Mouse (Mus musculus): ENCODE results near the gene 2210016L21Rik.
"Not testable (repeated sequence)": the region's sequence is repeated elsewhere in the genome, so short reads cannot be mapped to it uniquely, and the experiment has no call there.

2210016L21Rik gene

GRCm38 (mm10) chr5:114942074-114942765 lies at the start of gene 2210016L21Rik:
Gene 2210016L21Rik (plus strand): TSS chr5:114942158.
- peak; percentile 84 for DNase-seq (ENCODE audit: extremely low spot score, low spot score)

GRCm38 (mm10) chr5:114895542-114895941 lies 46.4 kb upstream of the 2210016L21Rik start:
- DNase-seq (ENCODE audit: extremely low spot score, low spot score): no peak

- DNase-seq (ENCODE audit: extremely low spot score, low spot score): no peak
Observed at GRCm38 (mm10) chr5:114896688-114897373, 45.1 kb upstream of the 2210016L21Rik start, which contains the start of gene Oasl2. Gene Oasl2 (plus strand): TSS chr5:114896936.

- DNase-seq (ENCODE audit: extremely low spot score, low spot score): no peak
Observed at GRCm38 (mm10) chr5:114897374-114897793, 44.6 kb upstream of the 2210016L21Rik start.

- DNase-seq (ENCODE audit: extremely low spot score, low spot score): no peak
Observed at GRCm38 (mm10) chr5:114898857-114899256, 43.1 kb upstream of the 2210016L21Rik start.

GRCm38 (mm10) chr5:114902413-114902812 lies 39.5 kb upstream of the 2210016L21Rik start:
- DNase-seq (ENCODE audit: extremely low spot score, low spot score): peak; percentile 28

GRCm38 (mm10) chr5:114908598-114909305 lies 33.2 kb upstream of the 2210016L21Rik start:
- peak; percentile 15 for DNase-seq (ENCODE audit: extremely low spot score, low spot score)

- DNase-seq (ENCODE audit: extremely low spot score, low spot score): no peak
Observed at GRCm38 (mm10) chr5:114913686-114914085, 28.3 kb upstream of the 2210016L21Rik start.

- DNase-seq (ENCODE audit: extremely low spot score, low spot score): no peak
Observed at GRCm38 (mm10) chr5:114914855-114915254, 27.1 kb upstream of the 2210016L21Rik start.

GRCm38 (mm10) chr5:114915854-114916253 lies 26.1 kb upstream of the 2210016L21Rik start:
- DNase-seq (ENCODE audit: extremely low spot score, low spot score): no peak

- DNase-seq (ENCODE audit: extremely low spot score, low spot score): no peak
Observed at GRCm38 (mm10) chr5:114916777-114917176, 25.2 kb upstream of the 2210016L21Rik start.

GRCm38 (mm10) chr5:114917357-114917756 lies 24.6 kb upstream of the 2210016L21Rik start:
- not testable (repeated sequence) for DNase-seq (ENCODE audit: extremely low spot score, low spot score)

- no peak for DNase-seq (ENCODE audit: extremely low spot score, low spot score)
Observed at GRCm38 (mm10) chr5:114921551-114922365, 20.2 kb upstream of the 2210016L21Rik start.

GRCm38 (mm10) chr5:114922366-114922731 lies 19.6 kb upstream of the 2210016L21Rik start:
- DNase-seq (ENCODE audit: extremely low spot score, low spot score): no peak

- DNase-seq (ENCODE audit: extremely low spot score, low spot score): no peak
Observed at GRCm38 (mm10) chr5:114922998-114923473, 18.9 kb upstream of the 2210016L21Rik start, which contains the start of gene Oasl1. Gene Oasl1 (plus strand): TSS chr5:114923240.

- no peak for DNase-seq (ENCODE audit: extremely low spot score, low spot score)
Observed at GRCm38 (mm10) chr5:114926153-114926684, 15.7 kb upstream of the 2210016L21Rik start.

- DNase-seq (ENCODE audit: extremely low spot score, low spot score): no peak
Observed at GRCm38 (mm10) chr5:114926753-114927152, 15.2 kb upstream of the 2210016L21Rik start.

- no peak for DNase-seq (ENCODE audit: extremely low spot score, low spot score)
Observed at GRCm38 (mm10) chr5:114931626-114932025, 10.3 kb upstream of the 2210016L21Rik start.

GRCm38 (mm10) chr5:114933206-114933605 lies 8.8 kb upstream of the 2210016L21Rik start:
- no peak for DNase-seq (ENCODE audit: extremely low spot score, low spot score)

- DNase-seq (ENCODE audit: extremely low spot score, low spot score): peak; percentile 30
Observed at GRCm38 (mm10) chr5:114935838-114936237, 6.1 kb upstream of the 2210016L21Rik start.

GRCm38 (mm10) chr5:114941138-114941537 lies 820 bp upstream of the 2210016L21Rik start:
- not testable (repeated sequence) for DNase-seq (ENCODE audit: extremely low spot score, low spot score)

All from neural tube, embryonic 10.5 days (tissue).